Mouse (Mus musculus): ENCODE results near the gene Myo1d.

DNA sequence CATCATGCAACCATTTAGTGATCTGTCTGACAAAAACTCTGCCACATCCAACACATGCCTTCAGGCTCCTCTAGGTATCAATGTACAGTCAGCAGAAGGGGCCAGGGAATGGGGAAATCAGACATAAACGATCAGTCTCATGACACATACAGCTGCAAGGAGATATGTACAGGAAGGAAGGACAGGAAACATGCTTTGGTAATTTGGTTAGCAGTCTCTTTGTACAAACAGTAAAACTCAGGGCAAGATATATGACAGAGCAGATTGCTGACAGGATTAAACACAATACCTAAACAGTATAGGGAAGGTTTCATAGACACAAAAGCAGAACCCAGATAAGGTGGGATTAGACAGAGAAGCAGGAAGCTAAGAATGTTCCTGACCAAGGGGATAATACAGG is 60.8 kb downstream of the Myo1d start:
- TF ChIP-seq CTCF (IDR thresholded peaks at IDR 0.05; ENCODE audit: insufficient read depth, low read depth, low read length) (no peak), POLR2A (IDR thresholded peaks at IDR 0.05; ENCODE audit: insufficient read depth, low read depth, low read length) (no peak)
